Mouse (Mus musculus) liver, adult 2 months (tissue): Measurements from ENCODE around the gene Cplx2. TPM values are rescaled to one million over a fixed set of nuclear protein-coding genes. Genes with fewer than 3 reads are reported as not detected.

Source experiments
- DNase-seq: peaks from one replicate; pipeline ENCODE4 v3.0.0-alpha.2; 2011; ENCODE audit warnings: low read depth, low spot score; ENCODE audit errors: extremely low read depth
- H3K27ac ChIP-seq: fragments of 200-500 bp; replicated peaks from 2 replicates; pipeline ENCODE4 v1.5.1; 2012; ENCODE audit warnings: low read depth, mild to moderate bottlenecking, control low read depth, inconsistent platforms, low read length; ENCODE audit not compliant: insufficient read depth
- H3K27me3 ChIP-seq: fragments of 200-500 bp; 2 replicates; pipeline ENCODE4 v1.6.1; 2012; ENCODE audit warnings: mild to moderate bottlenecking, moderate library complexity, low read length, inconsistent platforms; ENCODE audit not compliant: control insufficient read depth, insufficient read depth
- H3K36me3 ChIP-seq: fragments of 200-500 bp; 2 replicates; pipeline ENCODE4 v1.6.1; 2012; ENCODE audit warnings: low read length, inconsistent platforms; ENCODE audit not compliant: control insufficient read depth, insufficient read depth
- H3K4me1 ChIP-seq: fragments of 200-500 bp; 2 replicates; pipeline ENCODE4 v1.6.1; 2011; ENCODE audit warnings: low read length; ENCODE audit not compliant: control insufficient read depth, insufficient read depth
- H3K4me3 ChIP-seq: fragments of 200-500 bp; 2 replicates; pipeline ENCODE4 v1.5.1; 2011; ENCODE audit warnings: low read depth, mild to moderate bottlenecking, control low read depth, low read length, moderate library complexity; ENCODE audit not compliant: insufficient read depth
- H3K79me2 ChIP-seq: fragments of 200-500 bp; 2 replicates; pipeline ENCODE4 v1.6.1; 2012; ENCODE audit warnings: inconsistent platforms, mild to moderate bottlenecking, low read length, moderate library complexity; ENCODE audit not compliant: control insufficient read depth, insufficient read depth
- H3K9ac ChIP-seq: fragments of 200-500 bp; 2 replicates; pipeline ENCODE4 v1.6.1; 2012; ENCODE audit warnings: low read depth, mild to moderate bottlenecking, control low read depth, inconsistent platforms, low read length
- CTCF ChIP-seq: fragments of 200-500 bp; IDR thresholded peaks from 2 replicates; pipeline ENCODE4 v1.5.1; 2011; ENCODE audit warnings: low read depth, low read length, control low read depth
- POLR2A ChIP-seq: fragments of 200-500 bp; IDR thresholded peaks from 2 replicates; pipeline ENCODE4 v1.6.1; 2011; ENCODE audit warnings: low read length, control low read depth; ENCODE audit not compliant: insufficient read depth; ENCODE audit errors: extremely low read depth
- WGBS: fragments of 180-500 bp; shearing (Covaris S2); methylation state at CpG from one replicate; pipeline ENCODE4 v1.1.7; 2018; 5-methylcytosine and 5-hydroxymethylcytosine counted together
- polyA plus RNA-seq: library from polyadenylated mRNA; depleted of rRNA; stranded (reverse); fragments of >200 nt; gene quantifications from 2 replicates; pipeline ENCODE4 v1.2.3, GENCODE M21; 2012
- total RNA-seq: library from RNA; depleted of rRNA; stranded (reverse); fragments of >200 nt; gene quantifications from 2 replicates; pipeline ENCODE4 v1.2.3, GENCODE M21; 2014

The Cplx2 gene
- total and polyA plus RNA-seq, 2 experiments = 0.37 to 0.57 TPM

DNA sequence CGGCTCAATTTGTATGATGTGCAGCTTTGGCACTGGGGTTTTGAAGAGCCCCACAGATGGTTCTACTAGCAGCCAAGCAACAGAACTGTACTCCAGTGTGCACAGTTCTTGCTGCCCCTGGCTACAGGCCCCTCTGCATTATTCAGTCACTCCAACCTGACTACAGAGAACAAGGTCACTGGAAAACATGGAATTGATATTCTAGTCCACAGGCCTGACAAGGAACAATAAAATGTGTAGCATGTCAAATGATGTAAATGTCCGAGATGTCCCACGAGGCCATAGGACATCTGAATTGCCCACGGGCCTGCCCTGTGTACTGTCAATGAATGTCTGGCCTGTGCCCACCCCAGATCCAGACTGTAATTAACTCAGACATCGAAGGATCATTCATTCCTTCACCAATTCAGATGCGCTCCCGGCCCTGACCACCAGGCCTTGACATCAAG, 19.4 kb downstream of the Cplx2 start:
- no peak for DNase-seq
- H3K36me3 ChIP-seq = no peaks in the 10 kb centered on the region
- H3K27me3 ChIP-seq = no peaks in the 10 kb centered on the region

DNA sequence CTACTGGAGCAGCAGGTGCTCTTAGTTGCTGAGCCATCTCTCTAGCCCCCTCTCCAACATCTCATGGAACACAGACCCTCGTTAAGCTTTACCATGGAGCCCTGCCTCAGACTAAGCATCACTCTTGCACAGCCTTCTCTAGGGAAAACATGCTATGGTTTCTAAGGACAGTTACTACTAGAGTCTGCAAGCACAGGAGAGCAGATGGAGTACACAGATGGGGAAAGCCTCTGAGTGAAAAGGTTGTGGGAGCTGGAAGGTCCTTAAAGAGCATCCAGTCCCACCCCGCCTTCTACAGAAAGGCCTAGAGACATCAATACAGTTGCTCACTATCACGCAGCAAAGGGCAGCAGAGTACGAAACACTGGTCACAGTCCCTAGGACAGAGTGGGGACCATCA, 20.2 kb downstream of the Cplx2 start:
- TF ChIP-seq CTCF = no peak
- no peak for TF ChIP-seq POLR2A
- H3K4me1 ChIP-seq = no peaks in the 10 kb centered on the region
- H3K9ac ChIP-seq = no peak overlapping the region
- H3K4me3 ChIP-seq = no peak overlapping the region
- DNase-seq = no peak
- no peak overlapping the region for H3K27ac ChIP-seq
- no peaks in the 10 kb centered on the region for H3K79me2 ChIP-seq
- WGBS = 94% methylated on average over 4 of the region's 4 CpGs
- no peaks in the 10 kb centered on the region for H3K36me3 ChIP-seq
- no peaks in the 10 kb centered on the region for H3K27me3 ChIP-seq

More for the DNA sequence above, 19.4 kb downstream of the Cplx2 start:
- Histone ChIP-seq H3K4me3 (no peak overlapping the region), H3K27ac (no peak overlapping the region), H3K4me1 (no peaks in the 10 kb centered on the region), H3K79me2 (no peaks in the 10 kb centered on the region), H3K9ac (no peak overlapping the region)
- WGBS = 91% methylated on average over 7 of the region's 7 CpGs
- TF ChIP-seq CTCF = no peak
- no peak for TF ChIP-seq POLR2A

DNA sequence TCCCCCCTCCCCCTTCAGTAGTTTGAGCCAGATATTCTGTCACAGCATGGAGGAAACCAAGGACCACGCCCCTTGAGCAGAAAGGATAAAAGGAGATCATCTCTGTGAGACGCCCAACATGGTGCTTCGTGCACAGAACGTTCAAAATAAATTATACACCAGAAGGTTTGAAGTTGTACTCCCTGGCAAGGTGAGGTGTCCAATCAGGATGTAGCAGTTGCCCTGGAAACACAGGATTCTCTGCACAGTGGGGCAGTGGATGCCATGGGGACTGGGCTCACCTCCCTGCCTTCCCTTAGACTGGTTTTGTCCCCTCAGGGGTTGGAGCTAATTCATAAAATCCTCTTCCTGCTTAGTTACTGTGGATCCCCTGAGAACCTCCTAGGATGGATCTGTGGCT, 25.9 kb downstream of the Cplx2 start:
- Histone ChIP-seq H3K79me2 (no peaks in the 10 kb centered on the region), H3K9ac (no peak overlapping the region), H3K36me3 (no peaks in the 10 kb centered on the region), H3K4me3 (no peak overlapping the region), H3K27me3 (no peaks in the 10 kb centered on the region), H3K27ac (no peak overlapping the region), H3K4me1 (no peaks in the 10 kb centered on the region)
- 81% methylated on average over 4 of the region's 4 CpGs for WGBS
- DNase-seq = no peak
- TF ChIP-seq CTCF (no peak), POLR2A (no peak)

DNA sequence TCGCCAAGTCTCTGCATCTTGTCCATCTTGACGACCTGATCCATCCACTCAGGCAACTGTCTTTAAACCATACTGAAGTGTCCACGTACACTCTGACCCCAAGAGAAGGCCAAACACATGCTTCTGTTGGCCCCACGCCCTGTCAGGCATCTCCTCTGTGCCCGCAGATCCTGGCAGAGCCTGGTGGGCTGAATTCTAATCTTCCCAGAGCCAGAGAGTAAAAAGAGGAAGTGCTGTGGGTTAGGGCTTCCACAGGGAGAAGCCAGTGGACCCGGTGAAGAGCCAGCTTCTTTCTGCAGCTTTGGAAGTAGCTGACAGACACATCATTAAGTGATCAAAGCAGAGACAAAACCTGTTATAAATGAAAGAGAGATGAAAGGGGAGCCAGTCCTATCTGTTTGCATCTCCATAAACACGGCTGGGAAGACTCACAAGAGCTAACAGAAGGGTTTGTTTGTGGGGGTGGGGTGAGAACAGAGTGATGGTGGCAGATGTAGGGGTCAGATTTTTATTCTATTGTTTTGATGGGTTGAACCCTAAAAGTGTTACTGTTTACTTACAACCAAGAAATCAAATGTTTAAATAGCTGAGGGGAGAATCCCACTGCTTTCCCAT, 29.5 kb downstream of the Cplx2 start:
- Histone ChIP-seq H3K4me1 (peaks cover 2% of the 10 kb centered on the region; the same call in 1 of the 2 replicates), H3K27me3 (no peaks in the 10 kb centered on the region), H3K27ac (no peak overlapping the region), H3K9ac (no peak overlapping the region), H3K4me3 (no peak overlapping the region), H3K79me2 (no peaks in the 10 kb centered on the region), H3K36me3 (no peaks in the 10 kb centered on the region)
- TF ChIP-seq CTCF (no peak), POLR2A (no peak)
- DNase-seq = no peak
- WGBS = 53% methylated on average over 7 of the region's 7 CpGs

DNA sequence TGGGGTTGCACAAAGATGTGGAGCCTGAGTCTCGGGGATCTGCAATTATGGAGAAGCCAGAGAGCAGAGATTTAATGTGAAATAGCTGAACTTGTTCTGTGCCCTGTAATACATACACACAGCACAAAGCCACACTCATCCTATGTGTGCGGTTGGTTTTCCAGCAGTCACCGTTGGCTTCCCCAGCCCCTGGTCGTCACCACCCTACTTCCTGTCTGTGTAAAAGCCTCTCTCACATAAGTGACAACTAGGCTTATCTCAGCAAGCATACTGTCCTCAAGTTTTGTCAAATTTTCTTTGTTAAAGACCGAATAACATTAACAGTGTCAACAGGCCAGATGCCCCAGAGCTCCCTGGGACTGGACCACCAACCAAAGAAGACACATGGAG, 30.0 kb downstream of the Cplx2 start:
- Histone ChIP-seq H3K4me1 (peaks cover 2% of the 10 kb centered on the region; the same call in 1 of the 2 replicates), H3K79me2 (no peaks in the 10 kb centered on the region), H3K4me3 (no peak overlapping the region), H3K36me3 (no peaks in the 10 kb centered on the region), H3K27me3 (no peaks in the 10 kb centered on the region), H3K27ac (no peak overlapping the region), H3K9ac (no peak overlapping the region)
- DNase-seq = no peak
- 80% methylated on average over 5 of the region's 5 CpGs for WGBS
- TF ChIP-seq CTCF = no peak
- TF ChIP-seq POLR2A = no peak

DNA sequence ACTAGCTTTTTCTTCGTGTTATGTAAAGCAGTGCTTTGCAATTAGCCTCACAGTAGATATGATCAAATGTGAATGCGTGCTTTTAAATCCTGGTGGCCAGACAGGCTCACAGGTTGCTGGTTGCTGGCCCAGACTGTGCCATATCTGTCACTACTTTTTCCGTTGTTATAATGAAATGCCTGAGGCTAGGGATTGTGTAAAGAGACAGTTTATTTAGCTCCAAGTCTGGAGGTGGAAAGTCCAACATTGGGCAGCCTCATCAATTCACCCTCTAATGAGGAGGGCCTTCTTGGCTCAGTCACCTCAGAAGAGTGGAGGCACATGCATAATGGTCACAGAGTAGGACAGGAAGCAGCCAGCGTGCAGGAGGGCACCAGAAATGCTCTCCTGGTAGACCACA, 31.2 kb downstream of the Cplx2 start:
- Histone ChIP-seq H3K36me3 (no peaks in the 10 kb centered on the region), H3K4me3 (no peak overlapping the region), H3K27me3 (no peaks in the 10 kb centered on the region), H3K27ac (no peak overlapping the region), H3K4me1 (peaks cover 2% of the 10 kb centered on the region; the same call in 1 of the 2 replicates), H3K9ac (no peak overlapping the region), H3K79me2 (no peaks in the 10 kb centered on the region)
- no peak for TF ChIP-seq POLR2A
- TF ChIP-seq CTCF = no peak
- peak; percentile 55 for DNase-seq
- 66% methylated on average over 4 of the region's 4 CpGs for WGBS
